Mouse (Mus musculus): ENCODE data around the gene Csnk2a1. TPM values are rescaled to one million over a fixed set of nuclear protein-coding genes. Genes with fewer than 3 reads are reported as not detected.
A peak's percentile ranks its signal among the peaks of the same experiment; 100 is the strongest.

Csnk2a1 gene
- polyA plus RNA-seq, 1 experiment from 2014 or later: 135 TPM

DNA sequence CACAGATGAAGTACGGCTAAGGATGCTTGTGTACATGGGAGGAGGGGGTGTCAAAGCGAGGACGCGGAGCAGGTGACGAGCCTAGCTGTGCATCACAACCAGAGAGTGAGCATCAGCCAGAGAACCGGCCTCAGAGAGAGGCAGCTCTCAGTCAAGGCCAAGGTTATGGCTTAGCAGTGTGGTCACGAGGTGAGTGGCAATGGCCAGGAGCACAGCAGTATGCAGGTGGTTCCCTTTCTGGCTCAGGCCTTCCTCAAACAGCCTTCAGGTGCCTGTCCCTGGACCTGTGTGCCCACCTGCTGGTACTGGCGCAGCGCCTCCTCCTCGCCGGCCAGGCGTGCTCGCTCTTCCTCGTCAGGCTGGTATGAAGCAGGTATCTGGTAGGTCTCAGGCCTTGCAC, 97.3 kb downstream of the Csnk2a1 start:
- ATAC-seq (ENCODE audit: low FRiP score) (no peak), DNase-seq (ENCODE audit: low spot score) (no peak)
- Histone ChIP-seq H3K9ac (ENCODE audit: low read depth, low read length) (no peak overlapping the region), H3K4me2 (replicated peaks; ENCODE audit: low read depth, low read length) (no peak overlapping the region), H3K36me3 (ENCODE audit: control insufficient read depth, insufficient read depth, low read length) (0 out of 2 replicates have a peak, but pooled peaks cover 2% of the 10 kb centered on the region), H3K4me3 (ENCODE audit: low read depth, low read length) (no peak overlapping the region), H3K4me1 (replicated peaks; ENCODE audit: control insufficient read depth, insufficient read depth, low read length) (no peaks in the 10 kb centered on the region), H3K27me3 (ENCODE audit: control insufficient read depth, insufficient read depth, low read length) (no peaks in the 10 kb centered on the region), H3K9me3 (ENCODE audit: control insufficient read depth, low read length) (no peaks in the 10 kb centered on the region), H3K27ac (ENCODE audit: low read depth, low read length) (no peak overlapping the region)
- 94% methylated on average over 14 of the region's 14 CpGs for WGBS

GRCm38 (mm10) chr2:152324842-152325241, 98.2 kb downstream of the Csnk2a1 start:
- WGBS: 89% methylated on average over 3 of the region's 3 CpGs
- no peaks in the 10 kb centered on the region for H3K27me3 ChIP-seq (ENCODE audit: control insufficient read depth, insufficient read depth, low read length)
- no peak overlapping the region for H3K9ac ChIP-seq (ENCODE audit: low read depth, low read length)
- H3K27ac ChIP-seq (ENCODE audit: low read depth, low read length): no peak overlapping the region
- no peak overlapping the region for H3K4me2 ChIP-seq (replicated peaks; ENCODE audit: low read depth, low read length)
- no peaks in the 10 kb centered on the region for H3K9me3 ChIP-seq (ENCODE audit: control insufficient read depth, low read length)
- 0 out of 2 replicates have a peak, but pooled peaks cover 2% of the 10 kb centered on the region for H3K36me3 ChIP-seq (ENCODE audit: control insufficient read depth, insufficient read depth, low read length)
- no peak for ATAC-seq (ENCODE audit: low FRiP score)
- DNase-seq (ENCODE audit: low spot score): no peak
- no peaks in the 10 kb centered on the region for H3K4me1 ChIP-seq (replicated peaks; ENCODE audit: control insufficient read depth, insufficient read depth, low read length)
- no peak overlapping the region for H3K4me3 ChIP-seq (ENCODE audit: low read depth, low read length)

GRCm38 (mm10) chr2:152326157-152326556, 99.5 kb downstream of the Csnk2a1 start:
- Histone ChIP-seq H3K9me3 (ENCODE audit: control insufficient read depth, low read length) (no peaks in the 10 kb centered on the region), H3K4me1 (replicated peaks; ENCODE audit: control insufficient read depth, insufficient read depth, low read length) (peaks cover 4% of the 10 kb centered on the region; the same call in 1 of the 2 replicates), H3K36me3 (ENCODE audit: control insufficient read depth, insufficient read depth, low read length) (0 out of 2 replicates have a peak, but pooled peaks cover 2% of the 10 kb centered on the region), H3K9ac (ENCODE audit: low read depth, low read length) (no peak overlapping the region), H3K4me2 (replicated peaks; ENCODE audit: low read depth, low read length) (no peak overlapping the region), H3K27me3 (ENCODE audit: control insufficient read depth, insufficient read depth, low read length) (no peaks in the 10 kb centered on the region), H3K27ac (ENCODE audit: low read depth, low read length) (no peak overlapping the region), H3K4me3 (ENCODE audit: low read depth, low read length) (no peak overlapping the region)
- 93% methylated on average over 13 of the region's 13 CpGs for WGBS
- ATAC-seq (ENCODE audit: low FRiP score): no peak
- no peak for DNase-seq (ENCODE audit: low spot score)

GRCm38 (mm10) chr2:152326654-152327053, 100.0 kb downstream of the Csnk2a1 start:
- WGBS: 85% methylated on average over 8 of the region's 8 CpGs
- Histone ChIP-seq H3K4me1 (replicated peaks; ENCODE audit: control insufficient read depth, insufficient read depth, low read length) (peaks cover 7% of the 10 kb centered on the region), H3K4me2 (replicated peaks; ENCODE audit: low read depth, low read length) (no peak overlapping the region), H3K9me3 (ENCODE audit: control insufficient read depth, low read length) (no peaks in the 10 kb centered on the region), H3K27ac (ENCODE audit: low read depth, low read length) (no peak overlapping the region), H3K9ac (ENCODE audit: low read depth, low read length) (no peak overlapping the region), H3K27me3 (ENCODE audit: control insufficient read depth, insufficient read depth, low read length) (no peaks in the 10 kb centered on the region), H3K36me3 (ENCODE audit: control insufficient read depth, insufficient read depth, low read length) (0 out of 2 replicates have a peak, but pooled peaks cover 2% of the 10 kb centered on the region), H3K4me3 (ENCODE audit: low read depth, low read length) (no peak overlapping the region)
- DNase-seq (ENCODE audit: low spot score) (no peak), ATAC-seq (ENCODE audit: low FRiP score) (no peak)

- H3K4me3 ChIP-seq (ENCODE audit: low read depth, low read length): no peak overlapping the region
- 82% methylated on average over 5 of the region's 5 CpGs for WGBS
- H3K4me1 ChIP-seq (replicated peaks; ENCODE audit: control insufficient read depth, insufficient read depth, low read length): peaks cover 7% of the 10 kb centered on the region
- H3K36me3 ChIP-seq (ENCODE audit: control insufficient read depth, insufficient read depth, low read length): 0 out of 2 replicates have a peak, but pooled peaks cover 2% of the 10 kb centered on the region
- H3K4me2 ChIP-seq (replicated peaks; ENCODE audit: low read depth, low read length): no peak overlapping the region
- no peaks in the 10 kb centered on the region for H3K27me3 ChIP-seq (ENCODE audit: control insufficient read depth, insufficient read depth, low read length)
- DNase-seq (ENCODE audit: low spot score) (no peak), ATAC-seq (ENCODE audit: low FRiP score) (no peak)
- no peaks in the 10 kb centered on the region for H3K9me3 ChIP-seq (ENCODE audit: control insufficient read depth, low read length)
- H3K27ac ChIP-seq (ENCODE audit: low read depth, low read length): no peak overlapping the region
- no peak overlapping the region for H3K9ac ChIP-seq (ENCODE audit: low read depth, low read length)
Observed at GRCm38 (mm10) chr2:152327980-152328379, 101.3 kb downstream of the Csnk2a1 start.

GRCm38 (mm10) chr2:152330858-152331423, 104.3 kb downstream of the Csnk2a1 start:
- H3K27me3 ChIP-seq (ENCODE audit: control insufficient read depth, insufficient read depth, low read length): no peaks in the 10 kb centered on the region
- H3K4me3 ChIP-seq (ENCODE audit: low read depth, low read length): no peak overlapping the region; the same call in 1 of the 2 replicates
- H3K27ac ChIP-seq (ENCODE audit: low read depth, low read length): no peak overlapping the region
- no peaks in the 10 kb centered on the region for H3K36me3 ChIP-seq (ENCODE audit: control insufficient read depth, insufficient read depth, low read length)
- H3K9ac ChIP-seq (ENCODE audit: low read depth, low read length): peak overlapping the region; percentile 76
- ATAC-seq (ENCODE audit: low FRiP score): no peak
- H3K4me2 ChIP-seq (replicated peaks; ENCODE audit: low read depth, low read length): peak overlapping the region; percentile 86
- H3K9me3 ChIP-seq (ENCODE audit: control insufficient read depth, low read length): no peaks in the 10 kb centered on the region
- H3K4me1 ChIP-seq (replicated peaks; ENCODE audit: control insufficient read depth, insufficient read depth, low read length): peaks cover 7% of the 10 kb centered on the region
- DNase-seq (ENCODE audit: low spot score): no peak
- 76% methylated on average over 7 of the region's 7 CpGs for WGBS

Other genes starting within 250 kb of the Csnk2a1 start
- gene Fam110a, start 246.6 kb upstream of the Csnk2a1 start, polyA plus RNA-seq (2014; fragmentation: Nextera tagmentation; extraction: Ambion mirVana): 87.1 and 87.5 TPM in 2 replicates
- 0.56 and 0.73 TPM in 2 replicates for gene Slc52a3, start 230.3 kb upstream of the Csnk2a1 start, polyA plus RNA-seq (2014; fragmentation: Nextera tagmentation; extraction: Ambion mirVana)
- gene Scrt2, start 145.3 kb upstream of the Csnk2a1 start, polyA plus RNA-seq (2014; fragmentation: Nextera tagmentation; extraction: Ambion mirVana): 27.1 and 31.4 TPM in 2 replicates
- 13.4 and 14.8 TPM in 2 replicates for gene Srxn1, start 121.3 kb upstream of the Csnk2a1 start, polyA plus RNA-seq (2014; fragmentation: Nextera tagmentation; extraction: Ambion mirVana)
- gene Tcf15, start 83.3 kb upstream of the Csnk2a1 start, polyA plus RNA-seq (2014; fragmentation: Nextera tagmentation; extraction: Ambion mirVana): 10.7 and 13.1 TPM in 2 replicates
- 23.7 and 24.2 TPM in 2 replicates for gene Tbc1d20, start 67.0 kb downstream of the Csnk2a1 start, polyA plus RNA-seq (2014; fragmentation: Nextera tagmentation; extraction: Ambion mirVana)
- 64.7 and 70.6 TPM in 2 replicates for gene Rbck1, start 105.8 kb downstream of the Csnk2a1 start, polyA plus RNA-seq (2014; fragmentation: Nextera tagmentation; extraction: Ambion mirVana)
- gene Trib3, start 117.2 kb downstream of the Csnk2a1 start, polyA plus RNA-seq (2014; fragmentation: Nextera tagmentation; extraction: Ambion mirVana): 0.86 and 1.7 TPM in 2 replicates
- gene Nrsn2, start 149.8 kb downstream of the Csnk2a1 start, polyA plus RNA-seq (2014; fragmentation: Nextera tagmentation; extraction: Ambion mirVana): 8.2 and 8.5 TPM in 2 replicates
- 18.6 and 20.7 TPM in 2 replicates for gene Sox12, start 171.2 kb downstream of the Csnk2a1 start, polyA plus RNA-seq (2014; fragmentation: Nextera tagmentation; extraction: Ambion mirVana)
- 42.9 and 45.9 TPM in 2 replicates for gene Zcchc3, start 188.2 kb downstream of the Csnk2a1 start, polyA plus RNA-seq (2014; fragmentation: Nextera tagmentation; extraction: Ambion mirVana)
- gene 6820408C15Rik, start 188.7 kb downstream of the Csnk2a1 start, polyA plus RNA-seq (2014; fragmentation: Nextera tagmentation; extraction: Ambion mirVana): 2.9 and 3.8 TPM in 2 replicates
- gene Defb23, start 237.8 kb downstream of the Csnk2a1 start, polyA plus RNA-seq (2014; fragmentation: Nextera tagmentation; extraction: Ambion mirVana): not detected in 2 replicates

Data from hindbrain, embryonic 11.5 days (tissue).